Mouse (Mus musculus): ENCODE measurements at regions not wholly inside any gene's neighbourhood (a gene's known extent, or its start where the extent isn't known, plus 50 kb on each side); places are given as distances from the start of the nearest gene placed in this dataset.

DNA sequence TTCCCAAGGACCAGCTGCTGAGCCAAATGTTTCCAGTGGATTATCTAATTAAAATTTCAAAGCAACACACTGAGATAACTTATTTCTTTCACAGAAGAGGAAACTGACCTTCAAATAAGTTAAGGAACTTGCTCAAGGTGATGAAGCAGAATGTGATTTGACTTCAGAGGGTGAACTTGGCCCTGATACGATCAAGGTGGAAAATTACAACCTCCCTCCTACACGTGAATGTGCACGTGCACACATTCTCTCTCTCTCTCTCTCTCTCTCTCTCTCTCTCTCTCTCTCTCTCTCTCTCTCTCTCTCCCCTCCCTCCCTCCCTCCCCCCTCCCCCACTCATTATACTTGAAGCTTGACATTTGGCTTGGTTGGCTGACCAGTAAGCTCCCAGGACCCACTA is 131.8 kb upstream of the Cxcr4 start:
- DNase-seq, result no peak

DNA sequence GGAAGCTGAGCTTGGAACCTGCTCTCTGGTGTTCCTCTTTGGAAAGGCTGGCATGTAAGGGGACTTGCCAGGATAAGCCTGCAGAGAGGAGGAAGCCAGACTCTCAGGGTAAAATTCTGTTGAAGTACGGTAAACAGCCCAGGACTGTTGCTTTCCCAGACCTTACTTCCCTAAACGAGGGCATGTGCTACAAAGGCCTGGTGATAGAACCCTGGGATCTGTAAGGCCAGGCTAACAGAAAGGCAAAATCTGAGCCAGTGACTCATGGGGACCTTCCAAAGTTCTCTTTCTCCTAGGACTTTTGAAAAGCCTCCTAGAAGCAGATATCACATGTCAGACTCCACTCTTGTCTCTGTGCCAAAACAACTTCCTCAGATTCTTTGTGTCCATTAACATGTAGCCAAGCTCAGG is 130.0 kb upstream of the Cxcr4 start:
- DNase-seq, result no peak

DNA sequence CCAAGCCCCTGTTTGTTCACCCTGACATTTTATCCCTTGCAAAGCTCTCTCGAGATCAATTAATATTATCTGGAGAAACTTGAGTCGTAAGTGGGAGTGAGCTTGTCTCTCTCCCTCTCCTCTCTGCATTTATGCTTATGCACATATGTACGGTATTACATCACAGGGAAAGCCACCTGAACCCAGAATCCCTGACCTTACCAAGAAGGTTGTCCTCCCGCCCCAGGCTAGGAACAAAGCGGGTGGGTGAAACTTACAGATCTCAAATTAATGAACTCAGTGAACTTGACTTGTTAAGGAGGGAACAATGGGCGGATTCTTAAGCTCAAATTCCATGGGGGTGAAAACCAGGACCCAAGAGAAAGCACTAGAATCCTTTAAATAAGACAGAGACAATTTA is 122.8 kb upstream of the Cxcr4 start:
- no peak for DNase-seq

DNA sequence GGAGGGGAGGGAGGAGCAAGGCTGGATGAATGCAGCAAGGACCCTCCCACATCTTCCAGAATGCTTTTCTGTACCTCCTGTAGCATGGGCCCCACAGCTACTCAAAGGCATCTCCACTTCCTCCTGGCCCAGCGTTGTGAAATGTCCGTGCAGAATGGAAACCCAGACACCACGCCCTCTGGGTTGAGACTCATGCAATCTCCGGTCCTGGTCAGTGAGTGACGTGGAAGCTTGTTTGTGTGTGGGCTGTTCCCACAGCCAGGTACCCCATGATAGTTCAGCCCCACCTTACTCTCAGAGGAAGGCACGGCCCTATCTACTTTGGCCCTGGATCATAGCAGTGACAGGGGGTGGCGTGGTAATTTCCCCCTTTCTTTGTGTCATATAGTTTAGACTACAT is 120.8 kb upstream of the Cxcr4 start:
- no peak for DNase-seq

DNA sequence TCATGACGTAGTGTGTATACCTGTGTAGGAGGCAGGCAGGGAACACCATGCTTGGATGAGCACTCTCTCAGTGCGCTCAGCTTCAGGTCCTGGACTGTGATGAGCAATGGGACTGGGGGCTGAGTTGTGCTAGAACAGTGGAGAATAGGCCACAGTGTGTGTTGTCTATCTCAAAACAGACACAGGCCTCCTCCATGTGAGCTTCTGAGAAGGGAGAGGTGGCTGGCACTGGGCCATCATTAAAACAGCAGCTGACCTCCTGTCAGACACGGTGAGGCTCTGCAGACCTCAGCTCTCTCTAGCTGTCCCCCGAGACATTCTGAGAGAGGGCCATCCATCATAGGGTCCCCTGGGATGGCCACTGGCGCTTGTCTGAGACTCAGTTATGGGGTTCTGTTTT is 119.0 kb upstream of the Cxcr4 start:
- no peak for DNase-seq

DNA sequence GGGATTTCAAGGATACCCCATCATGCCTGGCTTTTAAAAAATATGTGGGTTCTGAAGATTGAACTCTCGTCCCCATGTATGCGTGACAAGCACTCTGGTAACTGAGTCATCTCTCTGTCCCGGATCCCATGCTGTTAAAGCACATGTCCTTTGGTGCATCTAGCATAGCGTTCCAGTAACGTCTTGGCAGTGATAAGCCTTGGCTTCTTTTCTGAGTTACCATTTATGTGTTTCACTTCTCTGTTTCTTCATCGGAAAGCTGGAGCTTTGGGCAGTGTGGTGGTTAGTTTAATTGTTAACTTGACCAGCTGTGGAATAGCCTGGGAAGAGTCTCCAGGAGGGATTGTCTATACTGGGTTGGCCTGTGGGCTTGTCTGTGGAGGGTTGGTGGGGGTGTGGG is 115.7 kb upstream of the Cxcr4 start:
- DNase-seq, result no peak

DNA sequence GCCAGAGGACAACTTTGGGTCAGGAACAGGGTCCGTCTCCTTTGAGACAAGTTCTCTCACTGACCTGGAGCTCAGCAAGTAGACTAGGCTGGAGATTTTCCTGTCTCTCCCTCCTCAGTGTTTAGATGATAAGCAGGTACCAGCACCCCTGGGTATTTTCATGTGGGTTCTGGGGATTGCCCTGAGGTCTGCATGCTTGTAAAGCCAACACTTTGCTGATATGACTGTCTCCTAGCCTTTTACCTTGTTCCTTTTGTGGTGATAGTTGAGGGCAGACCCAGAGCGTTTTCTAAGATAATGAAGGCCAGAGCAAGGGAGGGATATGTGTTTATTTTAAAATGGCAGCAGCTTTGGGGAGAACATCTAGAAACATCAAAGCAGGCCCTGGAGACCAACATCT is 114.1 kb upstream of the Cxcr4 start:
- no peak for DNase-seq

DNA sequence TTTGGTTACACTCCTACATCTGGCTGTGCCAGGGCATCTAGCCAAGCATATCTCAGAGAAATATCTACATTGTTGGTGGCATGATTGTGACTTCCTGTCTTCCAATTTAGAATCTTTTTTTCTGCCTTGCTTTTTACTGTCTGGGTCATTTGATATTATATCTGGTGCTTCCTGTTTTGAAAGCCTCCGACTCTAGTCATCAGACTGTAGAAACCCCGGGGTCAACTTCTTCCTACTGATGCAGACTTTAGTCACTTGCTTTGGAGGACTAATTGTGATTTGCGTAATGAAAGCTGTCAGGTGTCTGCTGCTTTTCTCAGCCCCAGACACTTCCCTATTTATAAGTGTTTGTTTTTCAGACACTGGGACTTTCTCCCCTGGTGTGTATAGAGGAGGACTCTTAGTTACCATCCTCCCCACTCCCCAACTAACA is 113.0 kb upstream of the Cxcr4 start:
- DNase-seq, result no peak

DNA sequence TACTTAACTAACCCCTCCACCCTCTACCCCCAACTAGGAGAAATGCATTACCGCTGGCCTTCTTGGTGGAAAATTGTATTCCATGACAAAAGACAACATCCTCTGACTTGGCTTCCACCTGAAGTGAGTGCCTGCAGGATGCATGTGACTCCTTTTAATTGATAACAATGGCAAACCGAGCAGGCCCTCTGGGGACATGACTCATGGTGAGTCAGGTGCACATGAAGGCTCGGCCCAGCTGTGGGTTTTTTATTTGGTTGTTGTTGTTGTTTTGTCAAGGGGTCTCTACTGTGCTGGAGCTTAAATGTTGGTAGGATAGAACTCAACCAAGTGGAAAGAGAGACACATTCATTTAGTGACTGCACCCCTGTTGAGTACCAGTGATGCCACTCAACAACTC is 109.2 kb upstream of the Cxcr4 start:
- DNase-seq, result no peak

DNA sequence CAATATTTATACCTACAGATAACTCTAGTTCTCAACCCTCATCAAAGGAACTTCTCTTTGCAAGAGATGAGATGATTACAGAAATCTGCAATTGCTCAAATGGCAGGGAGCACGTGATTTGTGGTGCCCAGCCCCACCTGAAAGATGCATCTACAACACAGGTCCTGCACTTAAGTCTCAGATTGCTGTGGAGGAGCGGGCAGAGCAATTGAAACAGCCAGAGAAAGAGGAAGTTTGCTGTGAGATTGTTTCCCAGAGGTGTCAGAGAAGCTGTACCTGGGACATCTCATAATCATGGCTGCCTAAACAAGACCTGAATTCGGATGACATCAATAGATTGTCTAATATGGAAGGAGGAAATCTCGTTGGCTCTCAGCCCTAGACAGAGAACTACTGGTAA is 105.9 kb upstream of the Cxcr4 start:
- no peak for DNase-seq

DNA sequence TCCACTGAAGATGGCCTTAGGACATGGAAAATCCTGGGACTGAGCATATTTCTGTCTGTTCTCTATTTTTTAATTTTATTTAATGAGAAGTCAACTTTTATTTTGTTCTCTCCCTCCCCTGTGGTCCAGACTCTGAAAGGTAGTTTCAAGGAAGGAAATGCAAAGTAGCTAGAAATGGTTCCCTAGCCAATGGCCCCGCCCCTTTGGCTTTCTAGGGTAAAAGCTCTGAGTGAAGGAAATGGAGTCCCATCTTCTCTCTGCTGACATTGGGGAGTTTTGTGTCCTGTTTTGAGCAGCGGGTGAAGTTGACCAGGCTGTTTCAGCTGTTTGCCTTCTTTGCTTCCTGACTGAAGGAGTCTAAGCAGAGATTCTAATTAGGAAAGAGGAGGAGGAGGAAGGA is 103.8 kb upstream of the Cxcr4 start:
- no peak for DNase-seq

DNA sequence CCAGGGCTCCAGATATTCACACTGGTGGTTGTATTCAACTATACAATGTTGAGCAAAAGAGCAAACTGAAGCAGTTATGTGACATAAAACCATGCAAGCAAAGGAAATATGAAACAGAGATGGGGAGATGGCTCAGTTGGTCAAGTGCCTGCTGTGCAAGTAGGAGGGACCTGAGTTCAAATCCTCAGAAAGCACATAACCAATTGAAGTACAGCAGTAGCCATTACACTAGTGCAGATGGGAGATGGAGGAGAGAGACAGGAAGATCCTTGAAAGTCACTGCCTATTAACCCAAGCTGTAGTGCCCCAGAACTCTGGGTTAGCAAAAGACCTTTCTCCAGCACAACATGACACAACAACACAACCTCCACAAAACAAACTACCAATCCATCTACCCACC is 100.7 kb upstream of the Cxcr4 start:
- DNase-seq, result no peak

DNA sequence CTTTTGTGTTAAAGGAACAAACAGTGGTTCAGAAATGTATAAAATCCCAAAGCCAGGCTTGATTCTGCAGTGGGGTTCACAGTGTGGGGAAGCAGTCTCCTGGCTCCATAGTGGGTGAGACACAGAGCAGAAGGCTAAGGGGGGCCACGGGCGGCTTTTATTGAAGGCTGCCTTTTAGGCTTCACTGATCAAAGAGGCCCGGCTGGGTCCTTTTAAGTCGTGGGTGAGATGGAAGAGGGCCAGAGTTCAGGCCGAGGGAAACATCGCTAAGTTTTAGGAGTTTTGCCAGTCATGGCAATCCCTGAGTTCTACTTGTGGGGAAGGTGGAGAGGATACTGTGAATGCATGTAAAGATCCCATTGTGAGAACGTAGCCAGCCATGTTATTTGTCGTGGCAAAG is 100.2 kb upstream of the Cxcr4 start:
- no peak for DNase-seq

DNA sequence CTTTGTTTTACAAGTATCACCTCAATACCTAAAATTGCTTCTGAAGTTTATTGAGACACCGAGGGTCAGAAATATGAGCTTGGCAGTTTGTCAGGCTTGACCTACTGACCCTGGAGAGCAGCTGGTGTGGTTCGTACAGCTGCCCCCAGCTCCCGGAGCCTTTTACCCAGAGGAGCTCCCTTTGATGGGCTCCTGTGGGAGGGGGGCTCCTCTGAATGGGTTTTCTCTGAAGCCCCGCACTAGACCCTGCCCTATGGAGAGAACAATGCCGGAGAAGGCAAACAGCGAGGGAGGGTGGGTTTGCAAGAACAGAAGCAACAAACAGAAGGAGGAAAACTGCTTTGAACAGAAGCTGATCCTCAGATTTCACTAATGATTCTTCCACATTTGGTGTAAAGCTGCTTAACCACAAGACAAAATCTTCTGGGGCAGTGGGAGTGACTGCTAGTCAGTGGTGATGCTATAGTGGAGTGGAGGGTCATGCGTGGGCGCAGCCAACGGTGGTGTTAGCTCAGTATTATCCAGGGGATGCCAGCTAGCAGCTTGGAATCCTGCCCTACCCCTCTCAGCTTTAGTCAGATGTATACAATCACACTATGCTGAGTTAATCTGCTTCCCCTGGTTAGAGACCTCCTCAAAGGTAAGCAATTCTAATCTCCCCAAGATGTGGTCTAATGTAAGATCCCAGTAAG is 95.3 kb upstream of the Cxcr4 start:
- DNase-seq, result no peak

DNA sequence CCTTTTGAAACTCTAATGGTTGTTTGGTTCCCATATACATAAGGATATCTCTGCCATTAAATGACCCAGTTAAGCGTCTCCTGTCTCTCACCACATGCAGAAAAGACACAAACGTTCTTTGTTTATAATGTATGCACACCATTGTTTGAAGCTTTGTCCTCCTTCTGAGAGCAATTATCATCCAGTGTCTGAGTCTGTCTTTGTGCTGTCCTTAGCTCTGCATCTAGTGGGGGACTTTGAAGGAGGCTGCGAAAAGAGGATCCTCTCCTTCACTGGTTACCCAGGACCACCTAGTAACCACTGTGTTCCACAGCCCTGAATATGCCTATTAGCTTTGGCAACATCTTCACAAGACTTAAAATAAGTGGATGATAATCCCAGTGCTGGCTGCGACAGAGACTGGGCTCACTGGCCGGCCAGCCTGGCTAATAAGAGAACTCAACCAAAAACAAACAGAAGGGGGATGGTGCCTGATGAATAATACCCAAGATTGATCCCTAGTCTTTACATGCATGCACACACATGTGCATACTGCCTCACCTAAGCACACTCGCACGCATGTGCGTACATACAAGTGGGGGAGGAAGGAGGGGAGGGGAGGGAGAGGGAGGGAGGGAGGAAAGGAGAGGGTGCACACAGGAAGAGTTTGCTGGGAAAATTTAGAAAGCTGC is 93.5 kb upstream of the Cxcr4 start:
- DNase-seq, result no peak

DNA sequence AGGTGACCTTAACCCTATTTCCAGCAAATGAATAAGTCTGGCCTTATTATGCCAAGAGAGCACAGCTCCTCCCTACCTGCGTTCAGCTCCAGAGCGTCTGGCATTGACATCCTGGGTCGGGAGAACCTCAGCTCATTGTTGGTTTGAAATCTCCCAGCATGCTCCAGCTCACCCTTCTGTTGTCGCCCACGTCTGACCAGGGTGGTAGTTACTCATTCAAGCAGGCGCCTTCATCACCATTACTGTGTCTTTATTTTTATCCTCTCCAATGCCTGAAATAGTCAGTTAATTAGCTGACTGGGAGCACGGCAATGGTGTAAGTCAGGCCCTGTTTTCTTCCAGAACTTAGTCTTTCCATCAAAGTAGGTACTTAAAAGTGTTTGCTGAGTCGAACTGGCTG is 90.8 kb upstream of the Cxcr4 start:
- DNase-seq, result no peak

DNA sequence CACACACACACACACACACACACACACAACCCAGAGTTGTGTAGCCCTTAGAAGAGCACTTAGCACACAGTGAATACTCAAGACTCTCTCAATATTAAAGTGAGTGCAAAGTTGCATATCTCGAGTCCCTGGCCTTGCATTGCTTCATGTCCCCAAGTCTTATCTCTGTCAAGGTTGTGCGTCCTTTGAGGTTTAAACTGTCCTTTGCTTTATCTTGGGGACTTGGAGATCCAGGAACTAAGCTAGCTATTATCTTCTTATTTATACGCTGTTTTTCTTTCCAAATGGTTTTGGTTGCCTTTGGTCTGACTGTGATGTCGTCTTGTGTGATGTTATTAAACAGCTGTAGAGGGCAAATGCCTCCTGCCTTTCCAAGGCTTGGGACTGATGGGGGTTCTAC is 89.2 kb upstream of the Cxcr4 start:
- no peak for DNase-seq

DNA sequence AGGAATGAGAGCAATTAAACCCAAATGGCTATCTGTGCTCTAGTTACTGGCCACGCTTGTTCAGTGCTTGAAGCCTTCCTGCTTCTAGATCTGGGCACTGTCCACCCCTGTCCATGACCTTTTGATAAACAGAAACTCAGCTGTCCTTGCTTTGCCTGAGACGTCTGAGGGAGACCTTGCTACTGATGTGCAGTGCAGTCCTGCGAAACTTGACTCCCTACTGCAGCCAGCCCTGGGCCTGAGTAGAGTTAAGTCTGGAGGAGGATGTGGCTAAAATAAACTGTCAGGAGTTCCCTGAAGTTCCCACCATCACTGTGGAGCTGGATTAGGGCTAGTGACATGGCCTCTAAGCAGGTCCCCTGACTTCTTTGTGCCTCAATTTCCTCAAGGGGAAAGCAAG is 88.4 kb upstream of the Cxcr4 start:
- no peak for DNase-seq

DNA sequence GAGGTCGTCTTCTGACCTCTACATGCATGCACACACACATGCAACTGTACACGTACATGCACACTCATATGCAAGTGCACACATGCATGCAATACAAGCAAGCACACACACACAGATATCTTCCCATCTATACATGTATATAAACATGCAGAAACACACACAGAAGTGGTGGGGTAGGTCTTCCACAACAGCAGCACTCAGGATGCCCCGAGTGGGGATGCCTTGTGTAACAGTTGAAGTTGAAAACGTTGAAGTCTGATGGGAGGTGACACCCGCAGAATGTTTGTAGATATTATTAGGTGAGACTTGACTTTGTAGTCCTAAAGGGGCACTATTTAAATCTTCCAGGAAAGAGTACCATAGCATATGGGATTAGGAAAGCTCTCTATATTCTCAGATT is 87.9 kb upstream of the Cxcr4 start:
- DNase-seq, result no peak

DNA sequence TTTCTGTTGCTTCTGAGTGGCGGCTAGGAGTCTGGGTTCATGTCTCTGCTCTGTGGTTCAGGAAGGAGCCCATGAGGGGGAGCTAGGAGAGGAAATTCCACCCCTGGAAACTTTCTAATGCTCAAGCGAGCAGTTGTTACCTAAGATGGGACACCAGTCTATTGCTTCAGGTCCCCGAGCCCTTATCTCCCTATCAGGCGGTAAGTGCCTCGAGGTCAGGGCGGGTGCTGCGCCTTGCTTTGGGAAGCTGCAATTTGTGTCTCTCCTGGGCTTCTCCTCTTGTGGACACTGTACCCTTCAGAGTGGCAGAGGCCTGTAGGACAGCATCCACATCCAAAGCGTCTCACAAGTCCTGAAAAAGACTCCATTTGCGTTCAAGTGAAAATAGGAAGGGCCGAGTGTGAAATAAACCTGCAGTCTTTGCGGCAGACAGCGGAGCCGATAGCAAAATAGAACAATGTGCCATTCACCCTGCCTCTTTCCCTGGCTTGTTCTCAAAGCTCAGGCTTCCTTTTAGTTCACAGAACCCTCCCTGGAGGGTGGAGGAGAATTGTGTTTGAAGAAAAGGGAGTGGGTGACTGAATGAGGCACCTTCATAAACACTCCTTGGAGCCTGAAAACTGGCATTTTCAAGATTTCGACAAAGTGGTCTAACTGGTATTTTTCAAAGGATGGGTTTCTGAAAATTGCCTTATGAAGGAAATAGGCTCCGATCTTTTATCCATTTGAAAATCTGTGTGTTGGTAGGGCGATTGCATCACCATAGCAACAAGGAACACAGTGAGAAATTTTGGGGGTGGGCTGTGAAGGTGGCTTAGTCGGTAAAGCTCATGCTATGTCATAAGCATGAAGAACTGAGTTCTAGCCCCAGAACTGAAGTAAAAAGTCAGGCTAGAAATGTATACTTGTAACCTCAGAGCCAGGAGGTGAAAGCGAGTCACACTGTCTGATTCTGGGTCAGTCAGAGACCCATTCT is 87.2 kb upstream of the Cxcr4 start:
- DNase-seq, result no peak

DNA sequence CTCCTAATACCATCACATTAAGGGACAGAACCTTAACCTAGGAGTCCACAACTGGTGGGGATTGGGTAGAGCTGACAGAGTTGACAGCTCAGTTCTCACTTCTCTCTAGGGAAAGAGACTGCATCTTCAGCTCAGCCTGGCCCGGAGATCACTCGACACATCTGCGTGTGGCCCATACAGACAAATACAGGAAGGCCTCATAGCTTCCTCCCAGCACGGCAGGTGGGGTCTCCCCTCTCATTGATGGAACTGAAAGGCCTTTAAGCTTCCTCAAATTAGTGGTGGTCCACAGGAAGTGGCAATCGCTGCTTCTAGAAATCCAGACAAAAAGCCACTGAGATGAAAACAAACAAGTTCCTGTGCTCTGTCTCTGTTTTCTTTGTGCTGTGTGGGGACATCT is 83.4 kb upstream of the Cxcr4 start:
- DNase-seq, result no peak

DNA sequence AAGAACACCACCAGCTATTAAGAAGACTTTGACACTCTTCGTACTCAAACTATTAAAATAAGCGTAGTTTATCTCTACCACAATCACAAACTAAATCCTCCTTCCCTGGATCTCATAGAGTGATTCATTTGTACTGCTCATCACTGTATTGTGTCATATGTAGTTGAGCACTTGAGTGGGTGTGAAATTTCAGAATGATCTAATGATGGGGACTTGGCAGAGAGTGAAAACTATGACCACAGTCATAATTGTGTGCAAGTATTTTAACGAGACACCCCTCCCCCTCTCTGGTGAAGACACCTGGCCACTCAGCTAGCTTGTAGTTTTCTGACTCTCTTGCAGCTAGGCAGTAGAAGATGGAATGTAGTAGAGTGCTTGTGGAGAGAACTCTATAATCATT is 80.2 kb upstream of the Cxcr4 start:
- no peak for DNase-seq

DNA sequence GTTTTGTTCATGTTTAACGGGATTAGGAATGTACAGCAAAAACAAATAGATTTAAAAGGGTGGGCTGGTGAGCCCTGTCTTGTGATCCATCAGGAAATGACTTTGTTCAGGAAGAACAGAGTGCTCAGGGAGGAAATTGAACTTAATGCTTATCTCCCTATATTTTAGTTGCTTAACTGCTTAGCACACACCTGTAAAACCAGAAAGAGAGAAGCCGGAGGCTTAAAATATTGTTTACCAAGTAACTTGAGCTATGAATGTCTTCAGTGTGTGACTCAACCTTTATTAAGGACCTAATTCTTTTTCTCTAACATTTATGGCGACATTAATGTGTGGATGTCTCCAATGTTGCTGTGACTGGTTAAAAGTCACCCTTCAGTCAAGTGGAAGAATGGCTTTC is 79.4 kb upstream of the Cxcr4 start:
- DNase-seq, result no peak

DNA sequence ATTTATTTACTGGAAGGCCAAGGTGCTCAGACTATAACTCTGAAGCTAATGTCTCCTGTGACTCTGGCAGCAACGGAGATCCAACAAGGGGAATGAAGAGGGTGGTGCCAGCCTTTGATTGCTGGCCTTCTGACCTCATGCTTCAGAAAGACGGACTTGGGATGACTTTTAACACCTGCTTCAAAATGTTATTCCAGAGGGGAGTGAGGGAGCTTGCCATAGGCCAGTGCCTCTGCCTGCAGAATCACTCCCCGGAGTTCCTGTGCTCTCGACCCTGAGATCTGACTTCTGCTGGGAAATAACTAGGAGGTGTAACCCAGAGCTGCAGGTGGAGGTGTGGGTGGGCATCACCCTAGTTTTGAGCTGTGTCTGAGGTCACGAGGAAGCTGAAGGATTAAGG is 78.9 kb upstream of the Cxcr4 start:
- no peak for DNase-seq
